Mouse (Mus musculus): ENCODE data around the gene Rgl3.

Gene Rgl3

DNA sequence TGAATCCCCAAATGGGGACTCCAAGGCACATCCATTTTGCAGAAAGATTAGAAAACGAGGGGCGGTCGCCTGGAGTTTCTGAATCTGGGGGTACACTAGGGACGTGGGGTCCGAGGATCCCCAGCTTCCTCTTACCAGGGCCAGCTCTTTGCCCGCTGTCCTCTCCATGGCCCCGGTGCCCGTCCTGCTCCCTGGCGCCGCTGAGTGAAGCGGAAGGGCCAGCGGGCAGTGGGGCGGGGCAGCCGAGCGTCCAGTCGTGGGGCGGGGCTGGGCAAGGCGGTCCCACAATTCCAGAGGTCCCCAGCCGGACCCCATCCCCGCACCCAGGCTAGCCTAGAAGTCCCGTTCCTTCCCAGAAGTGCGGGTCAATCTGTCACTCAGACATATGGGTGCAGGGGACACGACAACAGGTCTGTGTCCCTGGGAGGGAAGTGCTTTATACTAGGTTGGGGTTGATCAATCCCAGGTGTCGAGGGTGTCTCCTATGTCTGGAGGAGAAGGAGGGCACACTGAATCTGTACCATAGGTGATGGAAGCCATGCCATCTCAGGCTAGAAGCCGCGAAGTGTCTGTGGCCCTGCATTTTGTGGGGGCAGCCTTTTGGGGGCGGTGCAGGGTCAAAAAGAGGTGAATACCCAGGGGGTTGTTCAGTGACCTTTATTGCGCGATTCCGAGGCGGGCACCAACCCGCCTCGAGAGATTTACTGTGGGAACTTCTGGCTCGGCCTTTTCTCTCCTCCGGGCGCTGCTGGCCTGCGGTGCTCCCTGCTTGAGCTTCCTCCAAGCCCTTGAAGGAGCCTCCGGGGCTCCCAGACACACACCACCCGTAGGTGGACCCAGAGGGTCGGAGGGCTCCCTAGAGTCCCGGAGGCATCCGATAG is at the start of gene Rgl3:
Gene Rgl3 (minus strand): TSS at position 217 of the 881 bp plus-strand sequence.
- in situ Hi-C loops (cut with MboI; ENCODE audit: low sequenced_read_pairs): no loop called here

DNA sequence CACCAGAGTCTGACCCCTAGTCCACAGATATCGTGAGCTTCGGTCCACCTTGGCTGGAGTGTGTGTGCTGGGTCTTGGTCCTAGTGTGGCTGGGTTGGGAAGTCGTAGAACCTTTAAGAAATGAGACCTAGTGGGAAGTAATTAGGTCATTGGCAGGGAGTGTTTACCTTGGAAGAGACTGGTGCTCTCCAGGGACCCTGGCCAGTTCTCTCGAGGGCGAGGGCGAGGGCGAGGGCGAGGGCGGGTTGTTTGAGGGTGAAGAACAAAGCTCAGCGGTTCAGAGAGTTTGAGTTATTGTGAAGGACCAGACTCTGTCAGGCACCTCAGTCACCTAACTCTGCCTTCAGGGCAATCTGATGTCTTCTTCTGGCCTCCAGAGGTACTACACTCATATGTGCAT is 48.6 kb upstream of the Rgl3 start:
- in situ Hi-C loops (cut with MboI; ENCODE audit: low sequenced_read_pairs): no loop called here

- in situ Hi-C loops (cut with MboI; ENCODE audit: low sequenced_read_pairs): no loop called here
Observed at GRCm38 (mm10) chr9:22035300-22036044, 46.2 kb upstream of the Rgl3 start.

DNA sequence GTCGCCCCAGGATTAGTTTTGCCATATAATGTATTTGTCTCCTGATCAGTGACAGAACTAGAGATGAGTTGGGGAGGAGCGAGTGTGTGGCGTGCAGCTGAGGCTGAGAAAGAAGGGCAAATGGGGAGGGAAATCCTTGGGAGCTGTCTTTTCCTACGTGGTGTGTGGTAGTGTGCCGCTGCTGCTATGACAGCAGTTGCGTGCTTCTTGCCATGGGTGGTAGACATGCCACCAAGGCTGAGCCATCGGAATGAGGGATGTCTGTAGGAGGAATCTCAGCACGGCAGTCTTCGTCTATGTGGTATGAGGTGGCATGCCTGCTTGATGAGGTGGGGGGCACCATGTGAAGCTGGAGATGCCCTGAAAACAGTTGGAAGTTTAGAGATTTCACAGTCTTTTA is 41.1 kb upstream of the Rgl3 start:
- in situ Hi-C loops (cut with MboI; ENCODE audit: low sequenced_read_pairs): no loop called here

DNA sequence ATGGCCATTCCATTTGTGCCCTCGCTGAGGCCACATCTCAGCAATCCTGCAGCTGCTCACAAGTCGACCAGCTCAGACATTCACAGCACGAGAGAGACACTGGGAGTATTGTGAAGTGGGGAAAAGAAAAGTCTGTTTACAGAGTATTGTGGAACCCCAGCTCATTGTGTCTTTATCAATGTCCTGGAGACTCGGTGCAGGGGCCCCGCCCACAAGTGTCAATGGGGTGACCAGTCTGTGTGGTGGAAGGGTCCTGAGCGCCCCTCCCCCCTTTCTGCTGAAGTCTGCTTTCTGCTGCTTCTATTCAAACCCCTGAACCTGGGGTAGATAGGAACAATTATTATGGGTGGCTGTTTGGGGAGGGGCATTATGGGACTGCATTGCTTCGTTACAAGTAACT is 39.2 kb upstream of the Rgl3 start:
- in situ Hi-C loops (cut with MboI; ENCODE audit: low sequenced_read_pairs): no loop called here

DNA sequence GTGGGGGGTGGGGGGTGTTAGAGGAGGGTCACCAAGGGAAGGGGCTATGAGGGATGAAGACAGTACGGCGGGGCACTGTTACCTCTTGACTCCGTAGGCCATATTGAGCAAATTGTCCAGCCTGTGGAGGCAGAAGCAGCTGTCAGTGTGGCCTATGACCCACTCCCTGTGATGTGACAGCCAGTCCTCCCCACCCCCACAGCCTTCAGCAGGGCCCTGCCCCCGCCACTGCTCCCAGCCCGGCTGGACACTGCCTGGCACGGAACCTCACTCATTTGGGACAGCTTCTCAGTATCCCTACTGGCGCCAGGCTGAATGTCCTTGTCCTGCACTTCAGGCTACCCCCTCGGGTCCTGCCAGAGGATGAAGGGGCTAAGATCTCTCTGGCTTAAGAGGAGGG is 35.3 kb upstream of the Rgl3 start:
- in situ Hi-C loops (cut with MboI; ENCODE audit: low sequenced_read_pairs): no loop called here

GRCm38 (mm10) chr9:22017208-22017825 is 28.1 kb upstream of the Rgl3 start:
- in situ Hi-C loops (cut with MboI; ENCODE audit: low sequenced_read_pairs): no loop called here

GRCm38 (mm10) chr9:22016245-22016644 is 27.0 kb upstream of the Rgl3 start:
- in situ Hi-C loops (cut with MboI; ENCODE audit: low sequenced_read_pairs): no loop called here

DNA sequence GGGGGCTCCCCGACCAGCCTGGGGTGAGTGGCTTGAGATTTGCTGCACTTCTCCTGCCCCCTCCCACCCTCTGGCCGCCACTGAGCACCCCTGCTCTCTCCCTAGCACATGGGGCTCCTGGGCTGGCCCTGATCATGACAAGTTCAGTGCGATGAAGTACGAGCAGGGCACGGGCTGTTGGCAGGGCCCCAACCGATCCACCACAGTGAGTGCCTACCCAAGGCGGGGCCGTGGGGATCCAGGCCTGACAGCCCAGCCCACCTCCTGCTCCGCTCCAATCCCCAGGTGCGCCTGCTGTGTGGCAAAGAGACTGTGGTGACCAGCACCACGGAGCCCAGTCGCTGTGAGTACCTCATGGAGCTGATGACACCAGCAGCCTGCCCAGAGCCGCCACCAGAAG is 23.5 kb upstream of the Rgl3 start:
- in situ Hi-C loops (cut with MboI; ENCODE audit: low sequenced_read_pairs): no loop called here

DNA sequence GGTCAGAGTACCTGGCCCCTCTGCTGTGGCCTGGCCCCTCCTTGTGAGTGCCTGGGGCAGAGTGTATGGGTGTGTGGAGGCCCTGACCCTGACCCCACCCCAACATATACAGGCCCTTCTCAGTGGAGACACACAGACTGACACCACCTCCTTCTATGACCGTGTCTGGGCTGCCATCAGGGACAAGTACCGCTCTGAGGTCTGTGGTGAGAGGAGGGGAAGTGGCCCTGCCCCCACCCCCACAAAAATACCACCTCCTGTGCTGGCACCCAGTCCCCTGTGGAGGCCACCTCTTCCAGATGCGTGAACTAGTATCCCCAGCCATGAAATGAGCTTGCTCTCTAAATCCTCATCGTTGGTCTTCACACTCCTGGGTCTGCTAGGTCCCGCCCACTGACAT is 21.8 kb upstream of the Rgl3 start:
- in situ Hi-C loops (cut with MboI; ENCODE audit: low sequenced_read_pairs): no loop called here

DNA sequence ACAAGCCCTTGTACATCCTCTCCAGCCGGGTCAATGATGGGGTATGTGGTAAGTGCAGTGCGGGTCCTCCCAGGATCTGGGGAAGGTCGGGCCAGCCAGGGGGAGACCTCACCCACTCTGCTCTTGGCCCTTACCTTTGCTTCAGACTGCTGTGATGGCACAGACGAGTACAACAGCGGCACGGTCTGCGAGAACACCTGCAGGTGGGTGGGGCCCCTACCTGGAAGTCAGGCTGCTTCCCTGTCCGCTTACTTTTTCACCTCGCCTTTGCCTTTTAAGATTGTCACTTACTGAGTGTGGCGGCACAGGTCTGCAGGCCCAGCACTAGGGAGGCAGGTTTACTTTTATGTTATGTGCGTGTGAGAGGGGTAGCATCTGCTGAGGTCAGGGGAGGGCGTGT is 15.3 kb upstream of the Rgl3 start:
- in situ Hi-C loops (cut with MboI; ENCODE audit: low sequenced_read_pairs): no loop called here

DNA sequence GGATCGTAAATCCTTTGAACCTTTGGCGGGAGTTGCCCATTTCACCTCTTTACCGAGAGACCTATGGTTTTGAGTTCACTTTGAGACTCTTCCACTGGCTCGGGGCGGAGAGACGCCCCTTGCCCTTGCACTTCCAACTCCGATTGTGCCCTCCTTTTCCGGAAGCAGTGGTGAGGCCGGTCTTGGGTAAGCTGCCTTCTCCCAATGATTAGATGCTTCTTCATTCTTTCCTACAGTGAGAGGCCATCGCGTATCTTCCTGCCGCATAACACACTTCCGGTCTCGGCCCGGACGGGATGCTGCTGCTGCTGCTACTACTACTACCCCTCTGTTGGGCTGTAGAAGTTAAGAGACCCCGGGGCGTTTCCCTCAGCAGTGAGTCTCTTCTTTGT is 13.9 kb upstream of the Rgl3 start:
- in situ Hi-C loops (cut with MboI; ENCODE audit: low sequenced_read_pairs): no loop called here

DNA sequence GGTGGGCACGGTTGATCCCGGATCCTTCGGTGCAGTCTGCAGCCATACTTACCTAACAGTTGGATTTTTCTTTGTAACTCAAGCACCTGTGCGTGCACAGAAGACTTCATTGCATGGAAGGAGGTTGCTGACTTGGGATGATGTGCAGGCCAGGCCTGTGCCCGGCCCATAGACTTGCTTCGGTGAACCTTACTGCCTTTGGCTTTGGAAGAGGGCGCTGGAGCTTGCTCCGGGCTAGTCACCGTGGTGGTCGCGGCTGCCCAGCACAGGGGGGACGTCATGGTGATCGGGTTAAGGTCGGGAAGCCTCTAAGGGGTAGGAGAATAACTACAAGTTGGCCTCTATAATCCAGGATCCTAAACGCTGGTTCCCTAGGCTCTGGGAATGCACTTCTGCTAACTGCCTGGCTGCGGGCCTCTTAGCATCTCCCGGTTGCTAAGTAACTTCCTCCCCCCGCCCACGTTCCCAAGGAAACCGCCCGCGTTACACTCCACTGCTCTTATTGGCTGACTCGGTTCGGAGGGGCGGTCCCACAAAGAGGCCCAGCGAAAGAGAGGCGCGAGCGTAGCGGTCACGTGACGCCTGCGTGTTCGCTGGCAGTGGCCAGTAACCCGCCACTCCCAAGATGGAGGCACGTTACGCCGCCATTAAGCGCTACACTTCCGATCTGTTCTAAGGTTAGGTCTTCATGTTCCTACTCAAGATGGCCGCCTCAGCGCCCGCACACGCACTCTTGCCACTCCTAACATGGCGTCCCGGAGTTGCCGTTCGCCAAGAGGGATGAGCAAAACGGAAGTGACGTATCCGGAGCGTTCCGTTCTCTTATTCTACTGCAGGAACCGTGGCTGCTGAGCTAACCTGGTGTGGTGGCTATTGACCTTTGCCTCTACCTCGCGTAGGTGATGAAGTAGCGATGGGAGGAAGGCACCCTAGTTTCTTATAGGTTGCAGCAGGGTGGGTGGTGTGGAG is 13.2 kb upstream of the Rgl3 start, which contains the start of the genes Ccdc151 and Prkcsh:
Gene Ccdc151 (minus strand): TSS at position 441 of the 969 bp plus-strand sequence.
Gene Prkcsh (plus strand): TSS at position 613 of the 969 bp plus-strand sequence.
- in situ Hi-C loops (cut with MboI; ENCODE audit: low sequenced_read_pairs): no loop called here

GRCm38 (mm10) chr9:22001633-22002032 is 12.4 kb upstream of the Rgl3 start:
- in situ Hi-C loops (cut with MboI; ENCODE audit: low sequenced_read_pairs): no loop called here

GRCm38 (mm10) chr9:22000296-22000695 is 11.1 kb upstream of the Rgl3 start:
- in situ Hi-C loops (cut with MboI; ENCODE audit: low sequenced_read_pairs): no loop called here

DNA sequence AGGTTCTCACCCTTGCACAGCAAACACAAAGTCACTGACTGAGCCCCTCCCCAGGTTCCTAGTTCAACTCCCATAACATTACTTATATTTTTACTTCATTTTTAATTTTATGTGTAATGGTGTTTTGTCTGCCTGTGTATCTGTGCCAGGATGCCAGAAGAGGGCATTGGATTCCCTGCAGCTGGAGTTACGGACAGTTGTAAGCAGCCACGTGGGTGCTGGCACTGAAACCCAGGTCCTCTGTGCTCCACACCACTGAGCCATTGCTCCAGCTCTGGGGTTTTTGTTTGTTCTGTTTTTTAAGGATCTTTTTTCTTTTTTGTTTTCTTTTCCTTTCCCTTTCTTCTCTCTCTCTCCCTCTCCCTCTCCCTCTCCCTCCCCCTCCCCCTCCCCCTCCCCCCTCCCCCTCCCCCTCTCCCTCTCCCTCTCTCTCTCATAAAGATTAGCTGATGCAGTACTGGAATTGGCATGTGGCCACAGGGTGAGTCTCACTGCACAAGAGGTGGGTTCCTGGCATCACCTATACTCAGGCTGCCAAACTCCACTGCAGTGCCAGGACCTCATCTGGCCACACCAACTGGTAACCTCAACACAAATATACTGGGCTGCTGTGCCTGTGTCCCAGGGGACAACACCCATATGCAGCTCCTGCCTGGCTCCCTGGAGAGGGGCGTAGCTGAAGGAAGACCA is 7.1 kb upstream of the Rgl3 start:
- in situ Hi-C loops (cut with MboI; ENCODE audit: low sequenced_read_pairs): no loop called here

GRCm38 (mm10) chr9:21992227-21992626 is 3.0 kb upstream of the Rgl3 start:
- in situ Hi-C loops (cut with MboI; ENCODE audit: low sequenced_read_pairs): no loop called here

- in situ Hi-C loops (cut with MboI; ENCODE audit: low sequenced_read_pairs): no loop called here
Observed at GRCm38 (mm10) chr9:21988421-21989101, 685 bp downstream of the Rgl3 start.
